ENCODE assay signal across 8 mouse cellular contexts in the genomic region with DNA sequence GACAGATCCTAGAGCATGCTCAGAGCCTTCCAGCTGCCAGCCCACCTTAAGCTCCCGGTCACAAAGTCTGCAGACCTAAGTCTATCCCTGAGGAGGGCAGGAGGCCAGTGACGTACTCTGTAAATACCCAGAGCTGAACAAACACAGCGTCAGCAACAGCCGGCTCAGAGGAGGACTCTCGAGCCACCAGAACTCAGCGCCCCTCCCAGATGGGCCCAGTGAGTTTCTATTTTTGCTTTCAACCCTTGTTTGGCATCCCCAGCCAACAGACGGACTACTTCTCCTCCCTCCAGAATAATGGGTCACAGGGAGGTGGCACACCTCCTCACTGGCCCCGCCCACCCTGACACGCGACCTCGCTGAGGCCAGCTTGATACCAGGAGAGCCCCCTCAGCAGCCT. TPM values are rescaled to one million over a fixed set of nuclear protein-coding genes. Genes with fewer than 3 reads are reported as not detected.
DNase-seq lines count a peak whose midpoint lies in the region; ATAC-seq and TF ChIP-seq lines count a peak whose summit lies in the region.

No protein-coding gene starts in this region.

- TF ChIP-seq CTCF in lung, embryonic 14.5 days (IDR thresholded peaks at IDR 0.05; ENCODE audit: low read depth): no peak

- H3K4me3 ChIP-seq in heart, embryonic 13.5 days: 0 out of 2 replicates have a peak overlapping the region, but pooled peaks have one; percentile 1
- no peak overlapping the region for H3K4me3 ChIP-seq in lung, embryonic 14.5 days (ENCODE audit: low read depth, low read length)

- peak overlapping the region; percentile 89 for H3K27ac ChIP-seq in heart, embryonic 13.5 days (replicated peaks)
- H3K27ac ChIP-seq in lung, embryonic 14.5 days (ENCODE audit: low read depth): peak overlapping the region; percentile 58; the same call in 1 of the 2 replicates

- DNase-seq in left cerebral cortex, postnatal 14 days (ENCODE audit: low spot score in 2 of 2): peak; percentile 39 to 42
- DNase-seq in left cerebral cortex, adult 11 months (ENCODE audit: low spot score): no peak
- peak; percentile 73 to 81 for DNase-seq in cerebellum, postnatal 25 days
- peak; percentile 57 for DNase-seq in lung, embryonic 14.5 days
- DNase-seq in neural tube, embryonic 10.5 days (ENCODE audit: extremely low spot score, low spot score): no peak
- no peak for DNase-seq in frontal cortex, adult 2 months (ENCODE audit: extremely low spot score in 1 of 2, low spot score in 1 of 2)

- H3K4me1 ChIP-seq in heart, embryonic 13.5 days: peaks cover 44% of the 10 kb centered on the region
- peaks cover 8% of the 10 kb centered on the region; the same call in 1 of the 2 replicates for H3K4me1 ChIP-seq in lung, embryonic 14.5 days (ENCODE audit: insufficient read depth)

- peaks cover 24% of the 10 kb centered on the region for H3K27me3 ChIP-seq in heart, embryonic 13.5 days (replicated peaks)
- H3K27me3 ChIP-seq in lung, embryonic 14.5 days (ENCODE audit: insufficient read depth, low read length): peaks cover 17% of the 10 kb centered on the region

- WGBS in heart, embryonic 13.5 days: 6% methylated on average over 11 of the region's 11 CpGs
- 7% methylated on average over 11 of the region's 11 CpGs for WGBS in lung, embryonic 14.5 days

- intact Hi-C loops in left cerebral cortex, postnatal 14 days (cut with DNase I): loop anchor here (5.0 kb wide), 1 partner anchor 48 kb away; no protein-coding TSS in a partner anchor

- H3K9me3 ChIP-seq in heart, embryonic 13.5 days: no peaks in the 10 kb centered on the region
- H3K9me3 ChIP-seq in lung, embryonic 14.5 days (ENCODE audit: low read depth, low read length): no peaks in the 10 kb centered on the region

- H3K36me3 ChIP-seq in heart, embryonic 13.5 days: no peaks in the 10 kb centered on the region
- no peaks in the 10 kb centered on the region for H3K36me3 ChIP-seq in lung, embryonic 14.5 days (ENCODE audit: insufficient read depth)

- ATAC-seq in heart, embryonic 13.5 days (ENCODE audit: extremely low read depth, insufficient number of reproducible peaks, low FRiP score, low TSS enrichment): peak; percentile 48
- ATAC-seq in lung, embryonic 14.5 days (ENCODE audit: insufficient read depth): peak; percentile 69
- no peak for ATAC-seq in monocyte, adult 5-6 weeks (replicated peaks; ENCODE audit: insufficient number of reproducible peaks, low FRiP score, low TSS enrichment, poor library complexity, severe bottlenecking)

- peak overlapping the region; percentile 38 for H3K4me2 ChIP-seq in heart, embryonic 13.5 days
- H3K4me2 ChIP-seq in lung, embryonic 14.5 days: peak overlapping the region; percentile 31; the same call in 1 of the 2 replicates

- H3K9ac ChIP-seq in heart, embryonic 13.5 days: peak overlapping the region; percentile 53
- no peak overlapping the region for H3K9ac ChIP-seq in lung, embryonic 14.5 days

RNA-seq across cellular contexts. Expression of gene Pitpnm3, which starts 5.6 kb away (rescaled TPM):
- 10 to 100 TPM; 56.9 to 61.3 TPM for total RNA-seq in left cerebral cortex, postnatal 14 days (2021)
- 0.10 and 0.12 TPM in 2 replicates for polyA plus RNA-seq in heart, embryonic 13.5 days (2015; fragmentation: Nextera tagmentation; extraction: Ambion mirVana)
- 0.89 and 1.0 TPM in 2 replicates for polyA plus RNA-seq in lung, embryonic 14.5 days (2014; fragmentation: Nextera tagmentation; extraction: Ambion mirVana)
- not detected in 3 replicates for total RNA-seq in monocyte, adult 5-6 weeks (2017)
- 102 and 104 TPM in 2 replicates for polyA plus RNA-seq in frontal cortex, adult 2 months (2012; rRNA removed)

Comparison
In these comparisons a context has a peak if more than half of its experiments do, and no peak if none do; other contexts are left out.
1. DNase-seq: peak in left cerebral cortex, postnatal 14 days (2 of 2), cerebellum, postnatal 25 days (2 of 2) and lung, embryonic 14.5 days (single experiment); none in left cerebral cortex, adult 11 months (single experiment), neural tube, embryonic 10.5 days (single experiment) and frontal cortex, adult 2 months (0 of 2).
2. RNA of gene Pitpnm3, which starts 5.6 kb away (polyA plus RNA-seq): 102 to 104 TPM in frontal cortex, adult 2 months; 0.89 to 1.0 TPM in lung, embryonic 14.5 days and 0.10 to 0.12 TPM in heart, embryonic 13.5 days; every median in the first group is over 10 times any median in the second.